Mouse (Mus musculus): Measurements from ENCODE around the gene Pnpla8. TPM values are rescaled to one million over a fixed set of nuclear protein-coding genes. Genes with fewer than 3 reads are reported as not detected.

Gene Pnpla8
- polyA plus RNA-seq, 2 experiments, result 29.6 to 63.8 TPM

DNA sequence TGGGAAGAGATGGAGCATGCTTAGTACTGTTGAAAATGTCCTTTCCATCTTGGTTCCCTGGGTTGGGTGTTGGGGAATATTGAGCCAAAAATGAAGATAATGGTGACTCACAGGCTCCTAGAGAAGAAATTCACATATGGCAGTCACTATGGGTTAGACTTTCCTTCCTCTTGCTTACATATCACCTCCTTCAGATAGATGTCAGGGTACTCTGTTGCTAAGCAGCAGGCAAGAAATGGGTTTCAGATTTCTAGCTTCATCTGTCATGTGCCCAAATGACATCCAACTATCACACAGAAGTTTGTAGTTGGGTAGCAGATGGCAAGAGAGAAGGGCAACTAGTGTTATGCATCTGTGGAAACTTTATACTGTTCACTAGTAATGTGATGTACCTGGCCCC lies 103.9 kb downstream of the Pnpla8 start:
- no peak overlapping the region for H3K9ac ChIP-seq (ENCODE audit: low read depth, low read length, severe bottlenecking)
- no peak for DNase-seq (ENCODE audit: low spot score)

DNA sequence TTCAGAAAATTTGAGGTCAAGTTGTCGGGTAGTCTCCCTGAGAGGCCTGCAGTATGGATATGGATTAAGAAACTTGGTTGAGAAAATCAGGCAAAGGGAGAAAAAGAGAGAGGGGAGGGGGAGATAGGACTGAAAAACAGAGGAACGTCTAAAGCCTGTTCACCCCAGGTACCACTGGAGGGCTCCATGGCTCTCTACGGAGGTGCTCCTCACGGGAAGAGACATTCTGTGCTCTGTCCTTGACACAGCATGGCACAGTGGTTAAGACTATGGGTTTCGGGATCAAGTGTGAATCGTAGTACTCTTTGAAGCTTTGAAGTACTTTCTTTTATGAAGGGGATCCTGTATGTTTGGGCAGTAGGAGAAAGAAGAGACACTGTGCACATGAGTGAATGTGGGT lies 106.3 kb downstream of the Pnpla8 start:
- Histone ChIP-seq H3K4me1 (ENCODE audit: control insufficient read depth, insufficient read depth, low read length) (peaks cover 4% of the 10 kb centered on the region), H3K9me3 (ENCODE audit: control insufficient read depth, low read length) (no peaks in the 10 kb centered on the region), H3K36me3 (ENCODE audit: control insufficient read depth, insufficient read depth, low read length) (no peaks in the 10 kb centered on the region), H3K9ac (ENCODE audit: low read depth, low read length, severe bottlenecking) (no peak overlapping the region), H3K27me3 (ENCODE audit: control insufficient read depth, insufficient read depth, low read length) (peaks cover 23% of the 10 kb centered on the region; the same call in 1 of the 2 replicates), H3K4me2 (replicated peaks; ENCODE audit: low read depth, low read length, severe bottlenecking) (no peak overlapping the region), H3K4me3 (replicated peaks; ENCODE audit: low read length) (no peak overlapping the region), H3K27ac (replicated peaks; ENCODE audit: low read depth, low read length) (no peak overlapping the region)
- DNase-seq (ENCODE audit: low spot score) (no peak), ATAC-seq (ENCODE audit: low FRiP score, low read depth) (no peak)
- TF ChIP-seq POLR2A (IDR thresholded peaks at IDR 0.05; ENCODE audit: borderline replicate concordance, extremely low read depth, insufficient read depth, insufficient read length), result no peak
- WGBS, result 33% methylated on average over 6 of the region's 6 CpGs

More for the DNA sequence above, 103.9 kb downstream of the Pnpla8 start:
- ATAC-seq (ENCODE audit: low FRiP score, low read depth), result no peak
- Histone ChIP-seq H3K4me2 (replicated peaks; ENCODE audit: low read depth, low read length, severe bottlenecking) (no peak overlapping the region), H3K9me3 (ENCODE audit: control insufficient read depth, low read length) (no peaks in the 10 kb centered on the region), H3K27me3 (ENCODE audit: control insufficient read depth, insufficient read depth, low read length) (peaks cover 6% of the 10 kb centered on the region; the same call in 1 of the 2 replicates), H3K36me3 (ENCODE audit: control insufficient read depth, insufficient read depth, low read length) (0 out of 2 replicates have a peak, but pooled peaks cover 3% of the 10 kb centered on the region), H3K27ac (replicated peaks; ENCODE audit: low read depth, low read length) (no peak overlapping the region), H3K4me3 (replicated peaks; ENCODE audit: low read length) (no peak overlapping the region), H3K4me1 (ENCODE audit: control insufficient read depth, insufficient read depth, low read length) (peaks cover 4% of the 10 kb centered on the region)
- TF ChIP-seq POLR2A (IDR thresholded peaks at IDR 0.05; ENCODE audit: borderline replicate concordance, extremely low read depth, insufficient read depth, insufficient read length), result no peak

GRCm38 (mm10) chr12:44328381-44329315 lies 107.5 kb downstream of the Pnpla8 start, which contains the start of gene Nrcam:
Nrcam (plus strand) TSS chr12:44328885.
- peak within 1 kb of the TSS; percentile 58 for H3K4me3 ChIP-seq (replicated peaks; ENCODE audit: low read length)
- ATAC-seq (ENCODE audit: low FRiP score, low read depth), result peak; percentile 75
- H3K36me3 ChIP-seq (ENCODE audit: control insufficient read depth, insufficient read depth, low read length), result no peaks in the 10 kb centered on the region
- no peak within 1 kb of the TSS; the same call in 1 of the 2 replicates for H3K27ac ChIP-seq (replicated peaks; ENCODE audit: low read depth, low read length)
- 3% methylated on average over 40 of the region's 74 CpGs for WGBS
- TF ChIP-seq POLR2A (IDR thresholded peaks at IDR 0.05; ENCODE audit: borderline replicate concordance, extremely low read depth, insufficient read depth, insufficient read length), result no peak
- DNase-seq (ENCODE audit: low spot score), result peak; percentile 48
- H3K27me3 ChIP-seq (ENCODE audit: control insufficient read depth, insufficient read depth, low read length), result peaks cover 23% of the 10 kb centered on the region; the same call in 1 of the 2 replicates
- H3K9me3 ChIP-seq (ENCODE audit: control insufficient read depth, low read length), result no peaks in the 10 kb centered on the region
- H3K4me1 ChIP-seq (ENCODE audit: control insufficient read depth, insufficient read depth, low read length), result peaks cover 4% of the 10 kb centered on the region
- H3K9ac ChIP-seq (ENCODE audit: low read depth, low read length, severe bottlenecking), result peak within 1 kb of the TSS; percentile 56
- peak within 1 kb of the TSS; percentile 99 for H3K4me2 ChIP-seq (replicated peaks; ENCODE audit: low read depth, low read length, severe bottlenecking)

DNA sequence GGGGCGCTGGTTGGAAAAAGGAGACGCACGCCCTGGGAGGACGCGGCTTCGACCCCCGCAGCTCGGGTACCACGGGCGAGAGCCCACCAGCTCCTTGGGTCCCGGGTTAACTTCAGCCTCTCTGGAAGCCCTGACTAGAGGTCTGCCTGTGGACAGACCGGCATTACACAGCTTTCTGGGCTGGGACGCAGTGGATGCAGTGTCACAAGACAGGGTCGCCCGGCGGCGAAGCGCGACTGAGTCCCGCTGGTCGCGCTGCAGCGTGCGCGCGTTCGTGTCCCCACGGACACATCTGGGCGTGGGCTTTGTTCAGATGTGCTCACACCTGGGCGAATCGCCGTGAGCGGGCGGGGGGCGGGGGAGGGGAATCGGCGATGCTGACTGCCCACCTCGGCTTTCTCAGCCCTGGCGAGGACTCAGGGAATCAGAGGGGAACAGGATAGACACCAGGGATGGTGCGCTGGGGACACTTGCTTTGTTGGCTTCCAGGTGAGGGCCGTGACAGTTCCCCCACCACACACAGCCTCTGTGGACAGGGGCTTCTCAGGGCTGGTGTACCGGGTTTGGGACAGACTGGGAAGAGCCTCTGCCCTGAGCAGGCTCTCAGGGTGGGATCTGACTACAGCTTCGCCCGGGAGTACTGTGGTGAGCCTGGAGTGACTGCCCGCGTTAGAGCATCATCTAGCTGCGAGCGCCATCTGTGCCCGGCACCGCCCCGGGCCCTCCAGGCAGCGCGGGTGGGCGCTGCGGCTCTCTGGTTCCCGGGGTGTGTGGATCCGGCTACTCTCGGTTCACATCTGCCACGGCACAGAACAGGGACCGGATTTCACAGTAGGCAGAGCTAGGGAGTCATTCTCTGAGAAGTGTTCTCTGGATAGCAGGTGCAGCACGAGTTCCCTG lies 108.4 kb downstream of the Pnpla8 start:
- H3K9me3 ChIP-seq (ENCODE audit: control insufficient read depth, low read length), result no peaks in the 10 kb centered on the region
- H3K4me3 ChIP-seq (replicated peaks; ENCODE audit: low read length), result peak overlapping the region; percentile 58
- 0% methylated on average over 44 of the region's 61 CpGs for WGBS
- ATAC-seq (ENCODE audit: low FRiP score, low read depth) (peak; percentile 38; the same call in 1 of the 2 replicates), DNase-seq (ENCODE audit: low spot score) (no peak)
- H3K9ac ChIP-seq (ENCODE audit: low read depth, low read length, severe bottlenecking), result peak overlapping the region; percentile 56
- peak overlapping the region; percentile 99 for H3K4me2 ChIP-seq (replicated peaks; ENCODE audit: low read depth, low read length, severe bottlenecking)
- no peak for TF ChIP-seq POLR2A (IDR thresholded peaks at IDR 0.05; ENCODE audit: borderline replicate concordance, extremely low read depth, insufficient read depth, insufficient read length)
- H3K27ac ChIP-seq (replicated peaks; ENCODE audit: low read depth, low read length), result no peak overlapping the region; the same call in 1 of the 2 replicates
- H3K36me3 ChIP-seq (ENCODE audit: control insufficient read depth, insufficient read depth, low read length), result no peaks in the 10 kb centered on the region
- H3K27me3 ChIP-seq (ENCODE audit: control insufficient read depth, insufficient read depth, low read length), result peaks cover 23% of the 10 kb centered on the region; the same call in 1 of the 2 replicates
- H3K4me1 ChIP-seq (ENCODE audit: control insufficient read depth, insufficient read depth, low read length), result peaks cover 4% of the 10 kb centered on the region
